Mouse (Mus musculus): Measurements from ENCODE around the gene Zcchc3.

Zcchc3 gene

GRCm38 (mm10) chr2:152410971-152411371 is 3.9 kb downstream of the Zcchc3 start:
- DNase-seq (ENCODE audit: inconsistent ontology term) = no peak

GRCm38 (mm10) chr2:152409781-152410180 is 5.0 kb downstream of the Zcchc3 start:
- DNase-seq (ENCODE audit: inconsistent ontology term) = no peak

GRCm38 (mm10) chr2:152406126-152406525 is 8.7 kb downstream of the Zcchc3 start:
- DNase-seq (ENCODE audit: inconsistent ontology term) = peak; percentile 99

- no peak for DNase-seq (ENCODE audit: inconsistent ontology term)
Measured at GRCm38 (mm10) chr2:152399122-152399542, 15.7 kb downstream of the Zcchc3 start.

GRCm38 (mm10) chr2:152398691-152399090 is 16.1 kb downstream of the Zcchc3 start:
- DNase-seq (ENCODE audit: inconsistent ontology term) = peak; percentile 95

- DNase-seq (ENCODE audit: inconsistent ontology term) = peak; percentile 93
Measured at GRCm38 (mm10) chr2:152397680-152398435, 17.0 kb downstream of the Zcchc3 start, which contains the start of gene Sox12. Gene Sox12 (minus strand): TSS chr2:152398063.

GRCm38 (mm10) chr2:152397004-152397589 is 17.7 kb downstream of the Zcchc3 start:
- peak; percentile 93 for DNase-seq (ENCODE audit: inconsistent ontology term)

- peak; percentile 99 for DNase-seq (ENCODE audit: inconsistent ontology term)
Measured at GRCm38 (mm10) chr2:152396110-152397003, 18.5 kb downstream of the Zcchc3 start.

- DNase-seq (ENCODE audit: inconsistent ontology term) = no peak
Measured at GRCm38 (mm10) chr2:152395271-152395920, 19.4 kb downstream of the Zcchc3 start.

GRCm38 (mm10) chr2:152393225-152394017 is 21.4 kb downstream of the Zcchc3 start:
- no peak for DNase-seq (ENCODE audit: inconsistent ontology term)

GRCm38 (mm10) chr2:152392786-152393185 is 22.0 kb downstream of the Zcchc3 start:
- peak; percentile 53 for DNase-seq (ENCODE audit: inconsistent ontology term)

- DNase-seq (ENCODE audit: inconsistent ontology term) = no peak
Measured at GRCm38 (mm10) chr2:152384191-152384590, 30.6 kb downstream of the Zcchc3 start.

GRCm38 (mm10) chr2:152376345-152376741 is 38.5 kb downstream of the Zcchc3 start, which contains the start of gene Nrsn2:
Gene Nrsn2 (minus strand): TSS chr2:152376638.
- DNase-seq (ENCODE audit: inconsistent ontology term) = no peak

GRCm38 (mm10) chr2:152375652-152376344 is 39.0 kb downstream of the Zcchc3 start:
- no peak for DNase-seq (ENCODE audit: inconsistent ontology term)

GRCm38 (mm10) chr2:152373547-152373946 is 41.3 kb downstream of the Zcchc3 start:
- no peak for DNase-seq (ENCODE audit: inconsistent ontology term)

- DNase-seq (ENCODE audit: inconsistent ontology term) = no peak
Measured at GRCm38 (mm10) chr2:152372661-152373060, 42.2 kb downstream of the Zcchc3 start.

GRCm38 (mm10) chr2:152372104-152372503 is 42.7 kb downstream of the Zcchc3 start:
- no peak for DNase-seq (ENCODE audit: inconsistent ontology term)

GRCm38 (mm10) chr2:152368532-152369140 is 46.2 kb downstream of the Zcchc3 start:
- peak; percentile 58 for DNase-seq (ENCODE audit: inconsistent ontology term)

GRCm38 (mm10) chr2:152367917-152368316 is 46.9 kb downstream of the Zcchc3 start:
- no peak for DNase-seq (ENCODE audit: inconsistent ontology term)

All from Muller cell, postnatal 12 days (primary cell).